Mouse (Mus musculus): ENCODE measurements around the gene D430019H16Rik.
A peak's percentile ranks its signal among the peaks of the same experiment; 100 is the strongest.

D430019H16Rik gene

DNA sequence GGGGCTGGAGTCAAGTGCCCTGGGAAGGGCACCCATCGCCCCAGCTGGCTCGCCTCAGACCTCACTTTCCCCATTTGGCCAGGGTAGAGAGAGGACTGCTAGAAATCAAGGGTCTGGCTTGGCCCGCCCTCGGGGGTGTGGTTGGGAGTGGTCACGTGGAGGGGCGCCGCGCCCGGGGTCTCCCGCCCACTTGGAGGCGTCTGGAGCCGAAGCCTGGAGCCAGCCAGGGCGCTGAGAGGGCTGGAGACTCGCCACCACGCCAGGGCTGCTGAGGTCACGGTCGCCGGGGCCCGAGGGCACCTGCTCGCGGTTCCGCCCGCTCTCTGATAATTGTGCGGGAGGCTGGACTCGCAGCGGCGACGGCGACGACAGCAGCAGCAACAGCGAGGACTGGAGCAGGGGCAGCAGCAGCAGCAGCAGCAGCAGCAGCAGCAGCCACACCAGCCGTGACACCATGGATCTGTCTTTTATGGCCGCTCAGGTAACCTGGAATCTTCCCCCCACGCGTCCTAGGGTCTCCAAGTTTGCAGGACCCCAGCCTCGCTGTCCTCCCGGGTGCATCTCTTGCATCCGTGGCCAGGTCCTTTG is at the start of gene D430019H16Rik:
Gene D430019H16Rik (plus strand): TSS at position 187 of the 588 bp plus-strand sequence.
- peak; percentile 36 to 47 for DNase-seq (ENCODE audit: low spot score in 2 of 2)

DNA sequence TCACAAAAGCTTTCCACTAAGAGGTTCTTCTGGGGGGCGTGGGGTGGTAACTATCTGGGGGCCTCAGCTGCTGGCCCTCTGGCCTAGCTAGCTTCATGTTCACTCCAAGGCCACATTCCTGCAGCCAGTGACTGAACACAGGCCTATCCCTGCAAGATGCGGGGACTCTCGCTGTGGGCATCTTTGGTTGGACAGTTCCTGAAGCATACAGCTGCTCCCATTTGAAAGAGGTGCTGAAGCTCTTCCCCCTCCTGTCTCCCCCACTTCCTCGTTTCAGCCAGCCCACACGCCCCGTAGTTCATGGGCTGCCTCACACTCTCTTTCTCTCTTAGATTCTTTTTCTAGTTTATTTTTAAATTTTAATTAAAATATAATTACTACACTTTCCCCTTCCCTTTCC is 47.6 kb upstream of the D430019H16Rik start:
- no peak for DNase-seq (ENCODE audit: low spot score in 2 of 2)

DNA sequence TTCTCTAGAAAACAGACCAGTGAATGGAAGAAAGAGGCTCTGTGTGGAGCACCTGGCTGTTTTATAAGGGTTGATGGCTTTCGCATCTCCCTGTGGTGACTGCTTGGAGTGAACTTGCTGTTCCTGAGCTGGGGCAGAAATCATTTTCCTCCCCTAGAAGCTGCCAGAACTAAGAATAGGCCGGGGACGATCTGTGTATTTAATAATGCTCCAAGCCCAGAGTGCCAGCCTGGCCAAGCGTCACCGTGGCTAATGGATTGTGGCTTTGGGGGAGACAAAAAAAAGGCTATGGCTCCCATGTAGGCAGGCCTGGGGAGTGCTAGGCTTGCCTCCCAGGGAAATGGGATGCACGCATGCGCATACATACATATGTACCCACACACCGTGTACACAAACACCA is 39.7 kb upstream of the D430019H16Rik start:
- no peak for DNase-seq (ENCODE audit: low spot score in 2 of 2)

DNA sequence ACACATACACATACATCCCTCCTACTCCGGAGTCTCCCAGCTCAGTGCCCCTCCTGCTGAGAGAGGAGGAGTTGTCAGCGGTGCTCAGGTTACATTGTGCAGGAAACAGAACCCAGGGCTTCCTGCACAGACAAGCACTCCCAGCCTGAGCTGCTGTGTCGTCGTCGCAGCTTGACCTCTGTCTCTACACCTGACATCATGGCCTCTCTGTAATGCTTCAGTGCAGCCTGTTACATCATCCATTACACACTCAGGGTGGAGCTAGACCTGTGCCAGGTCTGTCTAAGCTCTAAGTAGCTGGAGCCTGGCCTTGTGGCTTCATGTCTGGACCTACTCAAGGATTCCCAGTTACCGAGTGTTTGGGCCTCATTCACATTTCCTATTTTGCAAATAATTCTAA is 33.2 kb upstream of the D430019H16Rik start:
- DNase-seq (ENCODE audit: low spot score in 2 of 2) = no peak

DNA sequence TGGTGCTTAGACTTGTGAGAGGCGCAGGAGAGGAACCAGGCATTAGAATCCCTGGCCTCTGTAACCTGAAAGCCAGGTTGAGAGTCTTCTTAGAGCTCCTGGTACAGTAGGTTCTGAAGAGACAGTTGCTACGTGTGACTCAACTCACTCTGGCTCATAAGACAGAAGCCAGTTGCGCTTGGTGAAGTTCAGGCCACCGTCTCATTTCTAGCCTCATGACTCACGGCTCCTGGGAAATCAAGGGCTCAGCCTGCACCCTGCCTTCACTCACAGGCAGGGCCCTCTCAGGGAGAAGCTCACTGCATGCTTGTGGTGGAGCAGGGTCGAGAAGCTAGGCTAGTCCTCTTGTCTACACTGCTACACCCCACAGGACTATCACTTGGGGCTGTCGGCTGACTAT is 27.1 kb upstream of the D430019H16Rik start:
- no peak for DNase-seq (ENCODE audit: low spot score in 2 of 2)

DNA sequence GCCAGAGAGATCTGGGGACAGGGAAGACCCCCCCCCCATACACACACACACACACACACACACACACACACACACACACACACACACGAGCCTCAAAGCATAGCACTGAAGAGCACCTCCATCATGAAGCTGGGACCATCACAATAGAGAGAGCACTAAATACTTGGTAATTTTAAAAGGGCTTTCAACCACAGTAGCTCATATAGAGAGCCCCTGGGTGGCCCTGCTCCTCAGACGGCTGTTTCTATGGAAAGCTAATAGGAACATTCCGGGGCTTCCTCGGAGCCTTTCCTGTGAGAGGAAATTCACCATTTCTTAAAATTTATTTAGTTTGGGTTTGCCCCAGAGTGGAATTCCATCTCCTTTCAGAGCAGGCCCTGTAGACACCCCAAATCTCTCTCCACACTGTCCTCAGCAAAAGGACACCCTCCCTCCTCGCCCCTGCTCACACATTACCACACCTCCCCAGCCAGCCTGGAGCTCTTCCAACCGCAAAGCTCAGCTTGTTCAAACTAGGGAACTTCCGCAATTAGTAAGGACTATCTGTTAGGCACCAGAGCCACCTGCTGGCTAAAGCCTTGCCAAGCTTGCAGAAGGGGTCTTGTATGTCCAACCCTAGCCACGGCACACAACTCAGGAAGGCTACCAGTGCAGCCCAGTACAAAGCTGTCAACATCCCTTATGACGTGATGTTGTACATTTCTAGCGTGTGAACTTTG is 26.5 kb upstream of the D430019H16Rik start:
- DNase-seq (ENCODE audit: low spot score in 2 of 2) = peak; percentile 38 to 49

DNA sequence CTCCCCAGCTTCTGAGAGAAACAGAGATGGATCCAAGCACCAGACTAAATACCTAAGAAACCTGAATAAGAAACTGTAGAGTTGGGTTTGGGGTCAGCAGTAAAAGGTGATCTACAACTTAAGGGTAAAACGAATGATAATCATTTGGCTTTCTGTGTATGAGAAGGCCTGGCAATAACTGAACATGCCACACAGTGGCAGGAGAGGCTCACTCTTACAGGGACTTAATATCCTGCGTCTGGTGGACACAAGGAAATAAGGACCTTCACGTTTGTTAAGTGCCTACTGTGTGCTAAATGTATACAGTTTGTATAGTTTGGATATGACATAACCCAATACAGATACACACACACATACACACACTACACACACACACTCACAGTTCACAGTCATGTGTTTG is 21.8 kb upstream of the D430019H16Rik start:
- DNase-seq (ENCODE audit: low spot score in 2 of 2) = no peak

DNA sequence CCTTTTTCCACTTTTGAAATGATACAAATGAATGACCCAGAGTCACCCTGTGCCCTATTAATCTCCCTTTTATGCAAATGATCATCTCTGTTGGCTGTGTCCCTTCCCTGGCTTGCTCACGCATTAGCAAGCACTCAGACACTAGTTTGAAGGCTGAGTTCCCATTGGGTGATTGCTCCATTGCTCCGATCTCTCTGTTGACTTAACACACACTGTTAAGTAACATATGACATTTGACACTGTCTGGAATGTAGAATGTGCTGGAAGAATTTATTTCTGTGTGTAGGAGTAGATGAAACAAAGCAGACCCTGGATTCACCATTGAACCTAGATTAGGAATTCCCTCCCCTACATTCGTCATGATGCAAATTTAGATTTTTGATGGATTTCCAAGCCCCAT is 20.8 kb upstream of the D430019H16Rik start:
- no peak for DNase-seq (ENCODE audit: low spot score in 2 of 2)

DNA sequence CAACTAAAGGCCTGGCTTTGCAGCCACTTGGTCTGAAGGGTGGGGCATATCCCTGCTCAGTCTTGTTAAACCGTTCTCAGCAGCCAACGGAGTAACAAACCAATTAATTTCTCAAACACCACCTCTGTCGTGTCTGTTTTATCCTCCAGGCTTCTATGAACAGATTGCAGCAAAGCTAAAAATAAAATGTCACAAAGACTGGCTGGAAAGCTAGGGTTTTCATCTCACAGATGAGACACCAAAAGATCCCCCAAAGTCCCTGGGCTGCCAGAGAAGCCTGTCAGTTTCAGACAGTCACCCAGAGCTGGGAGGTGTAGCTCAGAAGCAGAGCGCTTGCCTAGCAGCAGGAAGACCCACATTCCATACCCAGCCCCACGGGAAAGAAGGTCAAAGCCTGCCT is 15.4 kb upstream of the D430019H16Rik start:
- no peak for DNase-seq (ENCODE audit: low spot score in 2 of 2)

DNA sequence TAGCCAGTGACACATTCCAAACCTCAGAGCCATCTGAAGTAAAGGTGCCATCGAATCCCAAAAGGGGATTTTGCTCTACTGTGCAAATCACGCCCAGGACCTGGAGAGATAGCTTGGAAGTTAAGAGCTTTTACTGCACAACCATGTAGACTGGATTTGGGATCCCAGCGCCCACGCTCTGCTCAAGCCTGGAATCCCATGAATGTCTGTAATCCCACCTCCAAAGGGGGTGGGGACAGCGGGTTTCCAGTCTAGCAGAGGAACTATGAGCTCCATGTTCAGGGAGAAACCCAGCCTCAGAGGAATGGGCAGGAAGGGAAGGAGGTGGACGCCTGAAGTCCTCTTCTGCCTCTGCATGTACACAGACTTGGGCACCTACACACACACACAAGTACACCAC is 13.7 kb upstream of the D430019H16Rik start:
- no peak for DNase-seq (ENCODE audit: low spot score in 2 of 2)

DNA sequence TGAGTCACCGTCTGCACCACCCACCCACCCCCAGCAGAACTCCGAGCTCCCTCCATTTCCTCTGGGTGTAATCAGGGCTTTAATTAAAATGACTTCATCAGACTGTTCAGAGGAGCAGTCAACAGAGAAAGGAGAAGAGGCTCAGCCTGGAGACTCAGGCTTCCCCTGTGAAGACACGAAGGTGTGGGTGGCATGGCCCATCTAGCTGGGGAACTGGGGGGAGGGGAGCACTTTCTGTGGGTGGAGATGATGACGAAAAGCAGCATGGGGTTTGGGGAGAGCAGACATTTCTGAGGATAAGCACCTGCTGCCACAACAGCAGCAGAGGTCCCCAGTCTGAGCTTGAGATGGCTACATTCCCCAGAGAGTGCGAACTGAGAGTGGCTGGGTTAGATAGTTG is 10.1 kb upstream of the D430019H16Rik start:
- no peak for DNase-seq (ENCODE audit: low spot score in 2 of 2)

DNA sequence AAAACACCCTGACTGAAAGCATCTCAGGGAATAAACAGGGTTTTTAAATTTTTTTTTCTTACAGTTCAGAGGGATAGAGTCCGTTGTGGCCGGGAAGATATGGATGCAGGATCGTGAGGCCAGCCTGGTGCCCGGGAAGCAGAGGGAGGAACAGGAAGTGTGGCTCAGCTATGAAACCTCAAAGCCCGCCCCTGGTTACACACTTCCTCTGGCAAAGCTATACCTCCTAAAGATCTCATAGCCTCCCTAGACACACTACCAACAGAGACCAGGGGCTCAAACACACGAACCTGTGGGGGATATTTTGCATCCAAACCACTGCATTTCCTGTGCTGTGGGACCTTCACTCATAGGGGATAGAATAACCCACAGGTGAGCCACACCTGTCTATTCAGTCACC is 7.9 kb upstream of the D430019H16Rik start:
- DNase-seq (ENCODE audit: low spot score in 2 of 2) = no peak

DNA sequence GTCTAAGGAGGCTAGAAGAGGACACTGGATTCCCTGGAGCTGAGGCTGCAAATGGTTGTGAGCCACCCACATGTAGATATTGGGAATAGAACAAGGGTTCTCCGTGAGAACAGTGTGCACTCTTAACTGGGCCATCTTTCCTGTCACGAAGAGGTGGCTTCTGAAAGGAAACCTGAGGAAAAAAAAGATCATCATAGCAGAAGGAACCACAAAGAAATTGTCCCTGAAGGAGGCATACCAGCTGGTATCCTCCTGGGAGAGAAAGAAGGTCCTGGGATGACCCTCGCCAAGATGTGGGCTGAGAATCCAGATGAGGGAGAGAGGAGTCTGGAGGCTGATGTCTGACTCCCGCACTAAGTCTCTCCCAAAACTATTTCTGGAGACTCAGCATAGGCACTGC is 4.4 kb upstream of the D430019H16Rik start:
- DNase-seq (ENCODE audit: low spot score in 2 of 2) = no peak

DNA sequence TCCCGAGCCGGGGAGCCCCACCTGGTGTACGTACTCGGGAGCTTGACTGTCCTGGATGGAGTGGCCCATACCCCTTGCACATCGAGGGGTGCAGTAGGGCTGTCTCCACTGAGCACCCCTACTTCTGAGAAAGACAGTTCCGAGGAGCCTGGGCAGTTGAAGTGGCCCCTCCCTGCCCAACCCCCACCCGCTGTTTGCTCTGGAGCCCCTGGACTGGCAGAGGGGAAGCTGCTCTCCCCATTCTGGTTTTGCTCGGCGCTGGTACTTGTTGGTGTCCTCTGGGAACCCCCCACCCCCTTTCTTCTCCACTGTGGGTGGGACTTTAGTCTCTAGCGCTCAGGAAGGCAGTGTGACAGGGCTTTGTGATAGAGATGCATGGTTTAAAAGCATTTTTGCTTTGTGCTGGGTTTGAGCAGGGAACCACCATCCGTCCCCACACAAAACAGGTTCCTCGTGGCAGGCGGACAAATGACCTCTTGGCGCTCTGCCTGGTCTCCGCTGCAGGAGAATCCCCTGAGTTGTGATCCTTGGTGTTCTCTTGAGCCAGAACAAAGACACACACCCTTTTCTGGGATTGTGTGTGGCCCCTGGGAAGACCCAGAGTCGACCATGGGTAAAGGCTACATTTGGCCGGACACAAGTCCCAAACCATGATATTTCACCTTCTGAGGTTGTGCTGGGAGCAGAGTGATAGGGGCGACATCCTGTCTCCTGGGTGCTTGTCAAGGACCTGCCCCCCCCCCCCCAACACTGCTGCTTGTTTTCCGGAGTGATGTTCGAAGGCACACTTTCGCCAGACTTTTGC is 804 bp downstream of the D430019H16Rik start:
- no peak for DNase-seq (ENCODE audit: low spot score in 2 of 2)

DNA sequence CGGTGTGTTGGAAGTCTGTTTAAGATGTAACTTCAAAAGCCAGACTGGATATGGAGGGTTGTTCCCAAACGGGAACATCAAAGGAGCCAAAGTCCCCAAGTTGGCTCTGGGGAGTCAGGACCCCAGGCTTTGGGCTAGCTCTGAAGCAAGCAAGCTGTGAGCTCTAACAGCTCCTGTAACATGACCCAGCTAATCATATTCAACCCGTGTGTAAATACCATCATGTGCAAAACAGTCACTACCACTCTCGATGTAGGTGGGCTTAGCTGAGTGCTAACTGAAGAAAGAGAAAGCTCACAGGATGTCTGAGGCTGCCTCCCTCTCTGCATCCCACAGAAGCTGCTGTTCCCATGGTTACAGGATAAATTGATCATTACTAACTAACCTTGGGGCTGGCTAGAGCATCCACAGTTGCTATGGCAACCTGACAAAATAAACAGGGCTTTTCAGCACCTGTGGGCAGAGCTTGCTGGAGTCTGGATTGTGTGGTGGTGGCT is 1.5 kb downstream of the D430019H16Rik start:
- DNase-seq (ENCODE audit: low spot score in 2 of 2) = no peak

DNA sequence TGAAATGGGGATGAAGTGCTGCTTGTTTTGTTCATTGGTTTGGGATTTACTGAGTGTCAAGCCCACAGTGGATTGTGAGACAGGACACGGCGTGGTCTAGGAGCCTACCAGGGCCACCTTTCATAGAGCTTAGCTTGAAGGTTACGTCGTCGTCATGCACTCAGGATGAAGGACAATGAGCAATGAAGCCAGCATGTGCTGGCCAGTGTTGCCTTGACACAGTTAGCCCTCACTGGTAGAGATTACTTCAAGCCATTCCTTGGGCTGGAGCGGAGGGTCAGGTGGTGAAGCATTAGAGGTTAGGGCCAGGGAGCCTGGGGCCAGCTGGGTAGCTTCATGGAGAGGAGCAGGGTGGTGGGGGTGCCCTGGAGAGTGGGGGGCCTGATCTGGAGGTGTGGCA is 5.1 kb downstream of the D430019H16Rik start:
- DNase-seq (ENCODE audit: low spot score in 2 of 2) = no peak

DNA sequence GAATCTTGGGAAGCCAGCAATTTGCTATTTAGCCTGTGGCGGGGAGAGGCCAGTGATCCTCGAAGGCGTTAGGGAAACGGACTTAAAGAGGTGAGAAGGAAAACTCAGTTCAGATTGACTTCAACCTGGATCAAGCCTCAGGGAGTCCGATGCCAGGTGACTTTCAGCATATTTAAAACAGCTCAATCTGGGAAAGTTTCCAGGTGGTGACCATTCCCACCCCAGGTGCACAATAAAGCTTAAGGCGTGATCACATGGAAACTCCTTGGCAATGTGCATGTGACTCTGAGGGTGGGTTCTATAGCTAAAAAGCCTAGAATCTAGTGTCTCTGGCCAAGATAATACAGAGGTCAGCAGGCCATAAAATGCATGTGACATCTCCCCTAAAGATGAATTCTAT is 7.4 kb downstream of the D430019H16Rik start:
- no peak for DNase-seq (ENCODE audit: low spot score in 2 of 2)

DNA sequence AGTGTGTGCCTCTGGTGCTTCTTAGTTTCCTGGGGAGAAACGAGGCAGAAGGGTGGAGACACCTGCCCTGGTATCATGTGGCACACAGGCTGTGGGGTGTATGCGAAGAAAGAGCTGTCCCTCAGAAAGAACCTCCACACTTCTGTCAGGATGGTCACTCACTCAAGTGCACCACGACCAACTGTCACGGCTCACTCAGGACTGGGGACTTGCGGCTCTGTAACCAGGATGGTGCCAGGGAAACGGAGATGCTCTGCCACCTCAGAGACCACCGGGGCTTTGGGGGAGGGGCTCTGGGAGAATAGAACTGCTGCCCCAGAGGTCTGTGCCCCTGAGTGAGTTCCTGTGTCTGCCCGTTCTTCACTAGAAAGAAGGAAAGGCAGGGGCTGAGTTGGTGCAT is 15.4 kb downstream of the D430019H16Rik start:
- DNase-seq (ENCODE audit: low spot score in 2 of 2) = no peak

DNA sequence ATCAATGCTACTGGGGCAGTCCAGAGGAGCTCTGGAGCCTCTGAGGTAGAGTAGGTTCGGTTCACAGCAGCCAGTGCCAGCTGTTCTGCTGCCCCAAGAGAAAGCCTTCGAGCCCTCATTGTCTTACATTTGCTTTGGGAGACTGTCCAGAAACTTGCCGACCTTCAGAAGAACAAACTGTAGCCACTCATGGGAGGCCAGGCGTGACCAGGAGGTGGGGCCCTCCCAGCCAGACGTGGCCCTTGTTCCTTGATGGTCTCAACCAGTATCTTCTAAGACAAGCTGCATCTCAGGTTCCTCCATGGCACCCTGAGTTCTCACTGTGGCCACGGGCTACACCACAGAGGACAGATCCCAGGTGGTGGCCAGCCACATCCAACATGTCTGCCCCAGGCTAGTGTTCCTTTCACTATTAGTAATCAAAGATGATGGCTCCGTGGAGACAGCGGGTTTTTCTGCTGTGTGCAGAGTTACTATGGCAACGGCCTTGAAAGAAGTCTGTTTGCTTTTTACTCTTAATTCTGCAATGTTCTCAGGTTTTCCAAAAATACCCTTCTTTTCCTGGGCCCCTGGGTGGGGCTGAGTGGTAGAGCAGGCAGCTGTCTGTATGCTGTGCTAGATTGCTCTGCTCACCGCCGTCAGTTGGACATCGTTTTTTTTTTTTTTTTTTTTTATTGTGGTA is 21.7 kb downstream of the D430019H16Rik start:
- DNase-seq (ENCODE audit: low spot score in 2 of 2) = no peak

DNA sequence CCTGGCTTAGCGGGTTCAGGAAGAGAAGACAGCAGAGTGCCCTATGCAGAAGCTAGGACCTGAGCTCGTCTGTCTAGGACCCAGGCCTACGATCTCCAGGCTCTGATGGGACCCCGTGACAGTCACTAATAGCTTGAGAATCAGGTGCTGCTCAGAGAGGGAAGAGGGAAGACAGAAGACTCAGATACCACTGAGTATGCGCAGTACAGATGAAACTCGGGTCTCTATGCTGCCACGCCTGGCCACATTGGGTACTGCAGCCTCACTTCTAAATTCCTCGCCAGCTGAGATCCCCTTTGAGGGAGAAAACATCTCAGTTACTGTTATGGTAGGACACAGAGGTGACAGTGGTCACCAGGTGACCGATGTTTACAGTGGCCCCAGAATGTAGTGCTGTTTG is 22.8 kb downstream of the D430019H16Rik start:
- DNase-seq (ENCODE audit: low spot score in 2 of 2) = peak in 1 of 2 experiments; percentile 17

DNA sequence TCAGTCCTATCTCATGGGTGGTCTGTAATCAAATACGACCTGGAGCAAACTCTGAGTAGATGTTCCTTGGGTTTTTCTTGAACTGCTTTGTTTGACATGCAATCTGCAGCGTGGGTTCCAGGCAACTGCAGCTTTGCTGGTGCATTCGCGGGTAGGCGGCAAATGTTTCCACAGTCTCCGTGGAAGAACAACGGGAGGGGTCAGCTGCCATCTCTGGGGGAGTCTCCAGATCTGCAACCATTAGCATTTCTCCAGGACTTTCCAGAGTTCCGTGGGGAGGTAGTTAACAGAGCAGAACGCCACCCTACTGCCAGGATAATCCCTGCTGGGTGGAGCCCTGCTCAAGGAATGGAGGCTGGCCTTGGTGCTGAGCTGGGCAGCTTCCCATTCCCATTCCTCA is 23.3 kb downstream of the D430019H16Rik start:
- no peak for DNase-seq (ENCODE audit: low spot score in 2 of 2)

DNA sequence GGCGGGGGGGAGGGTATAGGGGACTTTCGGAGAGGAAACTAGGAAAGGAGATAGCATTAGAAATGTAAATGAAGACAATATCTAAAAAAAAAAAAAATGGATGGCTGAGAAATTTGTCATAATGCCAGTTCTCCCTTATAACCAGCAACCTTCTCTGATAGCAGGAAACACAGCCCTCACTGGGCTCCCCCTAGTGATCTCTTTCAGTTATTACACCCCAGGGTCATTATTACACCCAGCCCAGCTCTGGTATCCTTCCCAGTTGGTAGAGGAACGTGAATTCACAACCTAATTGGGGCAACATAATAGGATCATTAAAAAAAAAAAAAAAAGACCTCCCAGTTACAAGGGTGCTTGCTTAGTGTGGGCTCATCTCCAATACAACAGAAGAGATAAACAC is 29.8 kb downstream of the D430019H16Rik start:
- no peak for DNase-seq (ENCODE audit: low spot score in 2 of 2)

All from heart, adult 9 months (tissue).